Mouse (Mus musculus) heart, postnatal 10 days (tissue): ENCODE results near the gene Gna11. TPM values are rescaled to one million over a fixed set of nuclear protein-coding genes. Genes with fewer than 3 reads are reported as not detected.
A peak's percentile ranks its signal among the peaks of the same experiment; 100 is the strongest.

Experiments
- DNase-seq, 2 experiments: peaks; one replicate each; pipeline ENCODE4 v3.0.0; 2021
- intact Hi-C: fragments of 180-260 bp; cut with DNase I; formaldehyde crosslinking; loops from one replicate; pipeline ENCODE4 v1.15.1; 2025
- total RNA-seq, 2 experiments: library from RNA; stranded (reverse); gene quantifications; 2 replicates each; pipeline ENCODE4 v1.2.3; 2021

Gna11 gene
- 10 to 100 TPM; 59.2 to 60.6 TPM for total RNA-seq

DNA sequence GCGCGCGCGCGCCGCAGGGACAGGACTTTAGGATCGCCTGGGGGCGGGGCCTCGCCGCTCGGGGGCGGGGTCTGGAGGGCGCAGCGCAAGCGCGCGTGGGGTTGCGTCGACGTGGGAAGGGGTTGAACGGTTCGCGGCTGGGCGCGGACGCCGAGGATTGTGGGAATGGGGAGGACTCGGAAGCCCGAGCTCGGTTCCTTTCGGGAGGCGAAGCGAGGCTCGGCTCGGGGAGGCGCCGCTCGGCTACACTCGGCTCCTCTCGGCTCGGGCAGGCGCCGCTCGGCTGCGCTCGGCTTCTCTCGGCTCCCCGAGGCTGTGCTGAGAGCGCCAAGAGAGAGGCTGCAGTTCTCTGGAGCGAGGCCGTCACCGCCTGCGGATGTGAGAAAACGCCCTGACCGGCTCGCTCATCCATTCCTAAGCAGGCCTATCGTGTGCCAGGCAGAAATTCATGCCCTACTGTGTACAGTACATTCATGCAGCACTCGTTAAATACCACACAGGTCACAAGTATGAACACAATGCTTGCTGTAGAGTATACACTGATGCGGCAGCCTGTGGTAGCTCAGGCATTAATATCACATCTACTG is at the start of gene Gna11:
Gna11 (minus strand) TSS at position 30 of the 587 bp plus-strand sequence.
- DNase-seq: peak; percentile 100
- intact Hi-C loops: no loop called here

DNA sequence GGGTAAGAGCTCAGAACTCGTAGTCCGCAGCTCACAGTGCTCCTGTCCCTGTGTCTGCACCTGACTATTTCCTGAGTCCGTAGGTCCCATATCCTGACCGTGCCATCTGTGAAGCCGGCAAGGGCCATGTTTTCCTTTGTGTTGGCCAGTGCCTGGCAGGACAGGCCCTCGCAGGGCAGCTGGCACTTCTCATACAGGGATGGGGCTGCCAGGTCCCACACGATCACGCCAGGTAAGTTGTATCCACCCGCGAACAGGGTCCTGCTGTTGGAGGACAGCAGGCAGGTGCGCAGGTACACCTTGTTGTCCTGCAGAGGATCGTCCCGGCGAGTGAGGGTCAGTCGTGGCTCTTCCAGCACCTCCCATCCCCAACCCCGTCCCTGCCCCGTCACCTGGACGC is 48.9 kb upstream of the Gna11 start:
- no peak for DNase-seq
- intact Hi-C loops: no loop called here

- DNase-seq: no peak
- intact Hi-C loops: no loop called here
These were observed 48.2 kb upstream of the Gna11 start for GRCm38 (mm10) chr10:81593223-81593622.

DNA sequence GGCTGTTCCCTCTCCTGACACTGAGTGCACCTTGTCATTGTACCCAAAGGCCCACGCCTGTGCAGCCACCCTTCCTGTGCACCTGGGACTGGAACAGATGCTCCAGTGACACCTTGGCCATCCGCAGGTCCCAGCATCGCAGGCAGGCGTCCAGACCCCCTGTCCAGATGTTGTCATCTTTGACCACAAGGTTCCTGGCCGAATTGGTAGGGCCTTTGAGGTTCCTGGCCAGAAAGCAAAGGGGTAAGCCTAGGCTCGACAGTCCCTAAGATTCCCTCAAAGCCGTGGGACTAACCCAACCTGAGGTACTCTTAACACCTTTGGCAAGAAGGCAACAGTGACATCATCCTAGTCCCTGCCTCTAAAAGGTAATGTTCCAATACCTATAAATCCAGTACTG is 47.6 kb upstream of the Gna11 start:
- intact Hi-C loops: no loop called here

DNA sequence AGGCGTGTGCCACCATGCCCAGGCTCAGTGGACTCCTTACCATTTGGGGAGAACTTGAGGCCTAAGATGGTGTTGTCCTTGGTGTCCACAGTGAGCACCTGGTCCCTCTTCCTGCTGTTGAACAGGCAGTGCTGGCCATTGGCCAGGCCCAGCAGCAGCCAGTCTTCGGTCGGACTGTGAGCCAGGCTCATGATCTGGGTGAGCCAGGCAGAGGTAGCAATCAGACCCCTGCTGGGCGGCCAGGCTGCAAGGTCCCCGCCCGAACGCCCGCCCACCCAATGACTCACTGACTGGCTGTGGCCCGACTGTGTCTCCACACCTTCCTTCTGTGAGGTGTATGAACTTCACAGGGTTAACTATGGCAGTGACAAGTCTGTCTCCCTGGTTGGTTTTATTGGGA is 46.9 kb upstream of the Gna11 start:
- DNase-seq: no peak
- intact Hi-C loops: no loop called here

More for the DNA sequence above, 47.6 kb upstream of the Gna11 start:
- no peak for DNase-seq

- intact Hi-C loops: no loop called here
- no peak for DNase-seq
These were observed 43.7 kb upstream of the Gna11 start for GRCm38 (mm10) chr10:81588739-81589138.

- no peak for DNase-seq
- intact Hi-C loops: no loop called here
These were observed 38.4 kb upstream of the Gna11 start for GRCm38 (mm10) chr10:81583347-81583746.

- intact Hi-C loops: no loop called here
- peak in 1 of 2 experiments; percentile 18 for DNase-seq
These were observed 35.6 kb upstream of the Gna11 start for GRCm38 (mm10) chr10:81580441-81581070.

DNA sequence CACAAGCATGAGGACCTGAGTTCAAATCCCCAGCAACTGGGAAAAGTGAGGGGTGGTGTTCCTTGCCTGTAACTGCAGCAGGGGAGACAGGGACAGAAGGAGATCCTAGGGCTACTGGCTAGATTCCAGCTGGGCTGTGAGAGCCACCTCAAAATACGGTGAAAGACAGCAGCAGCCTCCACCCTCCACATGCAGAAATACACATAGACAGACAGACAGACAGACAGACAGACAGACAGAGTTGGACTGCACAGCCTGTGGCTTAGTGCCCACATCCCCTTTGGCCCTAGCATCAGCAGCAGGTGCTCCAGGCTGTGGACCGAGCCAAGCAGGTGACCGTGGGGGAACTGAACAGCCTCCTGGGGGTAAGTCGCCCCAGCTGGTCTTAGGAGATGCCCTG is 35.0 kb upstream of the Gna11 start:
- no peak for DNase-seq
- intact Hi-C loops: no loop called here

DNA sequence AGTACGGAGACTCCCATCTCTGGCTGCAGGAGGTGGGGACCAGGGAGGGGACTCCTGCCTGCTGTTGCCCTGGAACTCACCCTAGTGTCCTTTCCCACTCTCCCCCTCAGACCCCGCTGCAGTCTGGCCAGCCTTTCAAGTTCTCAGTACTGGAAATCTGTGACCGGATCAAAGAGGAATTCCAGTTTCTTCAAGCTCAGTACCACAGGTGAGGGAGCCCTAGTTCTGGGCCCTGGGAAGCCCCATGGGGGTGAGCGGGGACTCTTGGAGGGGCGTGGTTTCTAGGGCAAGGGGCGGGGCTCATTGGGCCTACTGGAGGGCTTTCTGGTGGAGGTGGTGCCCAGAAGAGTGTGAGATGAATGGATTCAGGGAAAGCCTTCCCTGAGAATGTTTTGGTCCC is 30.7 kb upstream of the Gna11 start:
- intact Hi-C loops: no loop called here
- peak in 1 of 2 experiments; percentile 18 for DNase-seq

GRCm38 (mm10) chr10:81575208-81575631 is 30.2 kb upstream of the Gna11 start:
- peak; percentile 54 to 62 for DNase-seq
- intact Hi-C loops: no loop called here

DNA sequence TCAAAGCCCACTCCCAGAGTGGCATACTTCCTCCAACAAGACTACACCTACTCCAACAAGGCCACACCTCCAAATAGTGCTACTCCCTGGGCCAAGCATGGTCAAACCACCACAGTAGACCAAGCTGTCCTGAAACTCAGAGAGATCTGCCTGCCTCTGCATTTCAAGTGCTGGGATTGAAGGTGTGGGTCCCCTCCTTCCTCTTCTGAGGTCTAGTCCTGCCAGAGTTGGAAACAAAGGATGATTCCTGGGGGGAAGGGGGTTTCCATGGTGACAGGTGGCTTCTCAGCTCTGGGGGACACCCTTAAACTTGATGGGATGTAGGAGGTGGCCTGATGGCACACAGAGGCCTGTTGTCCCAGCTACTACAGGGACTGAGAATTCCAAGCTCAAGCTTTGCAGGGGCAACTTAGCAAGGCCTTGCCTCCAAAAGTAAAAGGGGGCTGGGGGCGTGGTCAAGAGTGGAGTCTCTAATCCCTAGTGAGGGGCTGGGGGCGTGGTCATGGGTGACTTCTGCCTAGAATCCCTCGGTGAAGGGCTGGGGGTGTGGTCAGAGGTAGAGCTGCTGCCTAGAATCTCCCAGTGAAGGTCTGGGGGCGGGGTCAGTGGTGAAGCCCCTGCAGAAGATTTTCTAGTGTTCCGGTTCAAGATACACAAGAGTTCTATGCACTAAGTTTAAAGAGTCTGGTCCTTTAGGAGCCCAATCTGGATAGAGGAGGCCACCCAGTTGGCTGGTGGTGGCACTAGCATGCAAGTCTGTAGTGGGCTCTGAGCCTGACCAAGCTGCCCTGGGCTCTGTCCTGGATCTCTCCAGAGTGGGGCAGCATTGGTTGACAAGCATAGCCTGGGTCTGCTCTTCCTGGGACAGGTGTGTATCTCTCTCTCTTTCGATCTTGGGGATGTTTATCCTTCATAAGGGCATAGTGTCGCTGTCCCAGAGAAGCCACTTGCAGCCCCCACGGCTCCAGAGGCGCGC is 29.4 kb upstream of the Gna11 start, which contains the start of gene Tle2:
Tle2 (plus strand) TSS at position 481 of the 976 bp plus-strand sequence.
- DNase-seq: peak; percentile 24 to 35
- intact Hi-C loops: no loop called here

- intact Hi-C loops: loop anchor here (2.0 kb wide), 1 partner anchor 26 kb away; no protein-coding TSS in a partner anchor
- peak; percentile 61 to 69 for DNase-seq
These were observed 28.0 kb upstream of the Gna11 start for GRCm38 (mm10) chr10:81572975-81573374.

GRCm38 (mm10) chr10:81572133-81572671 is 27.2 kb upstream of the Gna11 start:
- intact Hi-C loops: loop anchor here (2.0 kb wide), 1 partner anchor 27 kb away; no protein-coding TSS in a partner anchor
- DNase-seq: no peak

DNA sequence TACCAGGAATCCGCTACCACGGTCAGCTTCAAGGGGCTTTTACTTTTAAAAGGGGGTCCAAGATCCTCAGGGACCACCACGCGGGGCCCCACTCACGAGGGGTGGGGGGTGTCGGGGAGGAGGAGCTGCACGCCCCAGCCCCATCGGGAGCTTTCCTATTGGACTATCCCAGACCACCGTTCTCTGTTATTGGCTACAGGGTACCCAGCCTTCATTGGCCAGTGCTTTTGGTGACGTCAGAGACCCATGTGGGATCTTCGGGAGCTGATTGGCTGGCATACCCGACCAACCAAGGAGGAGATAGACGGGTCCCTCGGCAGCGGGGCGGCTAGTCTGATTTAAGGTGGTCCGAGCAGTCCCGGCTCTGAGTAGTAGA is 26.5 kb upstream of the Gna11 start:
- intact Hi-C loops: no loop called here
- DNase-seq: peak; percentile 100

- intact Hi-C loops: no loop called here
- peak; percentile 94 to 96 for DNase-seq
These were observed 26.0 kb upstream of the Gna11 start for GRCm38 (mm10) chr10:81570831-81571500.

DNA sequence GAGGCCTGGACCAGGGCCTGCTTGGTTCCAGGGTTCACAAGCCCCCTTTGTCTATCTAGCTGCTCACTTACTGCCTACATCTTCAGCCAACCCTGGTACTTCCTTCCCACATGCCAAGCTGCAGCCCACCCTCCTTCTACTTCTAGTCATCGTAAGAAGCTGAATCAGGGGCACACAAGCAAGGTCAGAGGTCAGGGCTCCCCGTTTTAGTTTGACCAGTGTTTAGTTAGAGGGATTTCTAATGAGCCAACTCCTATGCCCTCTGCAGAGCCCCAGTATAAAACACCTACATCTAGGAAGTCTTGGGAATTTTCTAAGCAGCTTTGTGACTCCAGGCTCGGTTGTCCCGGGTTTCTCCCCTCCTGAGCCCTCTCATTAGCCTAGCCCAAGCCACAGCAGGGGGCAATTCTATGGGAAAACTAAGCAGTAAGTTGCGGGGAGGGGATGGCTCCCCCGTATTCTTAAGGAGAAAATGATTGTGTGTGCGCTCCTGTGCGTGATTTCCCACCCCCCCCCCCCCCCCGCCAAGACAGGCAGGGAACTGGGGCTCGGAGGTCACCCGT is 25.3 kb upstream of the Gna11 start:
- DNase-seq: no peak
- intact Hi-C loops: no loop called here

GRCm38 (mm10) chr10:81569507-81570237 is 24.7 kb upstream of the Gna11 start:
- intact Hi-C loops: no loop called here
- no peak for DNase-seq
